8 mouse cellular contexts compared by ENCODE assay signal in the genomic region with DNA sequence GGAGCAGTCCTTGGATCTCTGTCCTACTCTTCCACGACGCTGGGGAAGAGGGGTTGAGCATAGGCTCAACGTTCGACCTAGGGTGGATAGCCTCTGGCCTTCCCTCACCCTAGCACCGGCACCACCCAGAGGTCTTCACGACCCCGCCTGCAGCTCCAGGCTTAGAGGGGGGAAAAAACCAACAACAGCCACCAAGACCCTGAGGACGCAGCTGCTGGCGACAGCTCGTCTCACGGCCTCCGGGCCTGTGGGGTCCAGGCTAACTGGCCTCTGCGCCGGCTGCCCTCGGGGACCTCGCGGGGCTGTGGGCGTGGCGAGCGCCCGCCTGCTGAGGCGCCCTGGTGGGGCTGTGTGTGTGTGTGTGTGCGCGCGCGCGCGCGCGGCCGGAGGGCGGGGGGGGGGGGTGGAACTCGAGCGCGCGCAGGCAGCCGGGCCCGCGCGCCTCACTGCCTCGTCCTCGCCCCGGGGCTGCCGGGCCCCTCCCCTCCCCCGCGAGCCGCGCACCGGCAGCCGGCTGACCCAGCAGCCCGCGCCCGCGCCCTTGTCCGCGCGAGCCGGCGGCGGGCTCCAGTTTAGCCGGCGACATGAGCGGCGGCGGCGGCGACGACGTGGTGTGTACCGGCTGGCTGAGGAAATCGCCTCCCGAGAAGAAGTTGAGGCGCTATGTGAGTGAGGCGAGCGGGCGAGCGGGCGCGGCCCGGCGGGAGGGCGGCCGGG. TPM values are rescaled to one million over a fixed set of nuclear protein-coding genes. Genes with fewer than 3 reads are reported as not detected.
DNase-seq lines count a peak whose midpoint lies in the region; ATAC-seq and TF ChIP-seq lines count a peak whose summit lies in the region.

Gab2 (plus strand) TSS at position 345 of the 717 bp plus-strand sequence.

- peak; percentile 86 for DNase-seq in A20 (ENCODE audit: low read depth, low spot score)
- peak; percentile 75 to 76 for DNase-seq in heart, adult 9 months (ENCODE audit: low spot score in 2 of 2)
- peak; percentile 86 for DNase-seq in liver, embryonic 11.5 days (ENCODE audit: low spot score)
- DNase-seq in splenic B cell, adult 2 months (ENCODE audit: low read depth, low spot score), result peak; percentile 63

- H3K36me3 ChIP-seq in kidney, embryonic 14.5 days (ENCODE audit: control insufficient read depth, insufficient read depth, low read length), result no peaks in the 10 kb centered on the region
- no peaks in the 10 kb centered on the region for H3K36me3 ChIP-seq in liver, embryonic 11.5 days (ENCODE audit: control insufficient read depth, insufficient read depth, low read length)
- no peaks in the 10 kb centered on the region for H3K36me3 ChIP-seq in myocyte (ENCODE audit: control insufficient read depth, insufficient read depth)
- no peaks in the 10 kb centered on the region for H3K36me3 ChIP-seq in splenic B cell, adult 2 months (ENCODE audit: control insufficient read depth, insufficient read depth, low read length, poor library complexity, severe bottlenecking)

- TF ChIP-seq CTCF in bone marrow macrophage, adult 2 months (IDR thresholded peaks at IDR 0.05; ENCODE audit: low read depth, low read length), result no peak
- TF ChIP-seq CTCF in embryonic fibroblast, embryonic 13.5 days (IDR thresholded peaks at IDR 0.05; ENCODE audit: borderline replicate concordance, insufficient read depth, low read length), result no peak

- WGBS in kidney, embryonic 14.5 days, result 0% methylated on average over 44 of the region's 83 CpGs
- WGBS in liver, embryonic 11.5 days, result under 1% methylated on average over 52 of the region's 83 CpGs

- peak within 1 kb of the TSS; percentile 90 for H3ac ChIP-seq in myocyte (ENCODE audit: control insufficient read depth, insufficient read length)

- H3K4me1 ChIP-seq in bone marrow macrophage, adult 2 months (ENCODE audit: control insufficient read depth, insufficient read depth, low read length), result peaks cover 39% of the 10 kb centered on the region
- no peaks in the 10 kb centered on the region for H3K4me1 ChIP-seq in embryonic fibroblast, embryonic 13.5 days (ENCODE audit: control insufficient read depth, insufficient read depth, low read length)
- peaks cover 38% of the 10 kb centered on the region for H3K4me1 ChIP-seq in kidney, embryonic 14.5 days (ENCODE audit: control insufficient read depth, insufficient read depth, low read length)
- peaks cover 20% of the 10 kb centered on the region for H3K4me1 ChIP-seq in liver, embryonic 11.5 days (replicated peaks; ENCODE audit: control insufficient read depth, insufficient read depth, low read length)

- peak within 1 kb of the TSS; percentile 64 for H3K4me2 ChIP-seq in kidney, embryonic 14.5 days (replicated peaks; ENCODE audit: low read depth, low read length)
- H3K4me2 ChIP-seq in liver, embryonic 11.5 days, result peak within 1 kb of the TSS; percentile 89
- H3K4me2 ChIP-seq in myocyte (ENCODE audit: low read depth), result peak within 1 kb of the TSS; percentile 71

- H3K27ac ChIP-seq in bone marrow macrophage, adult 2 months (ENCODE audit: insufficient read depth, low read depth, low read length), result peak within 1 kb of the TSS; percentile 99
- peak within 1 kb of the TSS; percentile 82 for H3K27ac ChIP-seq in embryonic fibroblast, embryonic 13.5 days (ENCODE audit: insufficient read depth, low read length)
- peak within 1 kb of the TSS; percentile 95 for H3K27ac ChIP-seq in kidney, embryonic 14.5 days (ENCODE audit: low read depth, low read length)
- H3K27ac ChIP-seq in liver, embryonic 11.5 days (ENCODE audit: low read depth, low read length), result peak within 1 kb of the TSS; percentile 83

- peaks cover 9% of the 10 kb centered on the region for H3K79me2 ChIP-seq in myocyte (ENCODE audit: control insufficient read depth, insufficient read depth)

- H3K27me3 ChIP-seq in kidney, embryonic 14.5 days (ENCODE audit: control insufficient read depth, insufficient read depth, low read length), result no peaks in the 10 kb centered on the region
- H3K27me3 ChIP-seq in liver, embryonic 11.5 days (replicated peaks; ENCODE audit: control insufficient read depth, insufficient read depth, low read length), result no peaks in the 10 kb centered on the region
- no peaks in the 10 kb centered on the region for H3K27me3 ChIP-seq in myocyte (ENCODE audit: control insufficient read depth, insufficient read depth, insufficient read length)
- no peaks in the 10 kb centered on the region; the same call in 1 of the 2 replicates for H3K27me3 ChIP-seq in splenic B cell, adult 2 months (ENCODE audit: control insufficient read depth, insufficient read depth, low read length, poor library complexity, severe bottlenecking)

- H3K9me3 ChIP-seq in kidney, embryonic 14.5 days (ENCODE audit: control insufficient read depth, low read length), result no peaks in the 10 kb centered on the region
- no peaks in the 10 kb centered on the region for H3K9me3 ChIP-seq in liver, embryonic 11.5 days (ENCODE audit: control insufficient read depth, low read length)

- peak within 1 kb of the TSS; percentile 97 for H3K9ac ChIP-seq in kidney, embryonic 14.5 days (ENCODE audit: low read depth, low read length)
- peak within 1 kb of the TSS; percentile 80 for H3K9ac ChIP-seq in liver, embryonic 11.5 days (ENCODE audit: low read depth, low read length)

- peak within 1 kb of the TSS; percentile 91 for H3K4me3 ChIP-seq in bone marrow macrophage, adult 2 months (ENCODE audit: insufficient read depth, low read length)
- peak within 1 kb of the TSS; percentile 63 for H3K4me3 ChIP-seq in embryonic fibroblast, embryonic 13.5 days (ENCODE audit: insufficient read depth, low read length)
- peak within 1 kb of the TSS; percentile 89 for H3K4me3 ChIP-seq in kidney, embryonic 14.5 days (ENCODE audit: low read length)
- H3K4me3 ChIP-seq in liver, embryonic 11.5 days (ENCODE audit: low read depth, low read length), result peak within 1 kb of the TSS; percentile 93
- peak within 1 kb of the TSS; percentile 58 for H3K4me3 ChIP-seq in myocyte

- TF ChIP-seq POLR2A in bone marrow macrophage, adult 2 months (IDR thresholded peaks at IDR 0.05; ENCODE audit: borderline replicate concordance, low read depth, low read length), result no peak
- peak; percentile 49 for TF ChIP-seq POLR2A in embryonic fibroblast, embryonic 13.5 days (IDR thresholded peaks at IDR 0.05; ENCODE audit: low read depth, low read length)
- peak; percentile 63 for TF ChIP-seq POLR2A in myocyte (IDR thresholded peaks at IDR 0.05; ENCODE audit: insufficient read length, low read depth)

- peak; percentile 90 for ATAC-seq in kidney, embryonic 14.5 days (ENCODE audit: low FRiP score, low TSS enrichment)
- ATAC-seq in liver, embryonic 11.5 days (replicated peaks; ENCODE audit: low FRiP score), result peak; percentile 87

TF ChIP-seq in myocyte, 11 proteins besides CTCF, POLR2A, EP300 and RAD21:
- TF ChIP-seq USF1 (IDR thresholded peaks at IDR 0.05; ENCODE audit: low read depth) (no peak), MAX (IDR thresholded peaks at IDR 0.05; ENCODE audit: low read depth) (no peak), MYOD1 (IDR thresholded peaks at IDR 0.05; ENCODE audit: control insufficient read depth in 1 of 3, insufficient read length in 2 of 3, low read depth in 2 of 3) (no peak), E2F4 (IDR thresholded peaks at IDR 0.05; ENCODE audit: insufficient read depth) (no peak), POLR2AphosphoS2 (IDR thresholded peaks at IDR 0.05; ENCODE audit: insufficient read length, low read depth) (peak; percentile 74), SRF (IDR thresholded peaks at IDR 0.05; ENCODE audit: control insufficient read depth, insufficient read length, low read depth) (no peak), CEBPB (IDR thresholded peaks at IDR 0.05; ENCODE audit: insufficient read depth, poor library complexity, severe bottlenecking) (no peak), MYOG (IDR thresholded peaks at IDR 0.05; ENCODE audit: control insufficient read depth in 1 of 3, insufficient read depth in 1 of 3, insufficient read length in 2 of 3, low read depth in 2 of 3) (peak in 1 of 3 experiments; percentile 42), TCF3 (IDR thresholded peaks at IDR 0.05; ENCODE audit: insufficient read length, low read depth) (no peak), REST (IDR thresholded peaks at IDR 0.05; ENCODE audit: insufficient read depth, insufficient read length) (no peak)

RNA-seq across cellular contexts. Expression of gene Gab2, which starts in this region (rescaled TPM):
- 37.0 and 44.7 TPM in 2 replicates for polyA plus RNA-seq in bone marrow macrophage, adult 2 months (2012; ENCODE audit: insufficient read depth, insufficient read length, missing spikeins)
- 11.5 and 13.3 TPM in 2 replicates for polyA plus RNA-seq in embryonic fibroblast, embryonic 13.5 days (2011; ENCODE audit: insufficient read length, low read depth, missing spikeins)
- 7.8 and 12.1 TPM in 2 replicates for polyA plus RNA-seq in kidney, embryonic 14.5 days (2014; fragmentation: Nextera tagmentation; extraction: Ambion mirVana)
- 6.2 and 6.6 TPM in 2 replicates for polyA plus RNA-seq in liver, embryonic 11.5 days (2014; fragmentation: Nextera tagmentation; extraction: Ambion mirVana)
- 9.6 TPM for polyA plus RNA-seq in myocyte (2012; fragmentation: generic; extraction: Trizol)

Comparison
In these comparisons a context has a peak if more than half of its experiments do, and no peak if none do; other contexts are left out.
1. Peak in every context shown above with its lines: DNase-seq, ATAC-seq, H3K4me3 ChIP-seq and H3K27ac ChIP-seq.